Mouse (Mus musculus) hindbrain, embryonic 12.5 days (tissue): ENCODE data around the gene Zfp61. TPM values are rescaled to one million over a fixed set of nuclear protein-coding genes. Genes with fewer than 3 reads are reported as not detected.
"Not testable (repeated sequence)": the region's sequence is repeated elsewhere in the genome, so short reads cannot be mapped to it uniquely, and the experiment has no call there.

ENCODE experiments used
- ATAC-seq: fragments of 200-750 bp; cut with Nextera tagmentation; 2 replicates; pipeline ENCODE4 v1.8.0; 2017; ENCODE audit warnings: moderate TSS enrichment; ENCODE audit not compliant: low FRiP score
- H3K27ac ChIP-seq: fragments of 300-500 bp; sonication (generic); 2 replicates; pipeline ENCODE4 v1.5.1; 2016; ENCODE audit warnings: mild to moderate bottlenecking
- H3K27me3 ChIP-seq: fragments of 300-500 bp; sonication (generic); 2 replicates; pipeline ENCODE4 v1.6.1; 2016; ENCODE audit warnings: mild to moderate bottlenecking
- H3K36me3 ChIP-seq: fragments of 300-500 bp; sonication (generic); 2 replicates; pipeline ENCODE4 v1.6.1; 2016; ENCODE audit warnings: mild to moderate bottlenecking
- H3K4me1 ChIP-seq: fragments of 300-500 bp; sonication (generic); 2 replicates; pipeline ENCODE4 v1.6.1; 2016
- H3K4me2 ChIP-seq: fragments of 300-500 bp; sonication (generic); replicated peaks from 2 replicates; pipeline ENCODE4 v1.6.1; 2016; ENCODE audit warnings: mild to moderate bottlenecking
- H3K4me3 ChIP-seq: fragments of 300-500 bp; sonication (generic); 2 replicates; pipeline ENCODE4 v1.5.1; 2016; ENCODE audit warnings: mild to moderate bottlenecking
- H3K9ac ChIP-seq: fragments of 300-500 bp; sonication (generic); 2 replicates; pipeline ENCODE4 v1.6.1; 2016; ENCODE audit warnings: mild to moderate bottlenecking, moderate library complexity
- H3K9me3 ChIP-seq: fragments of 300-500 bp; sonication (generic); replicated peaks from 2 replicates; pipeline ENCODE4 v1.6.1; 2016; ENCODE audit warnings: mild to moderate bottlenecking
- WGBS: fragments of 180-500 bp; shearing (Covaris S2); methylation state at CpG from one replicate; pipeline ENCODE4 v1.1.7; 2016; 5-methylcytosine and 5-hydroxymethylcytosine counted together
- polyA plus RNA-seq: library from polyadenylated mRNA; unstranded; fragments of >200 nt; fragmentation: Nextera tagmentation; extraction: Ambion mirVana; gene quantifications from 2 replicates; pipeline ENCODE4 v1.2.1, GENCODE M21; 2016

The Zfp61 gene
- polyA plus RNA-seq, 1 experiment from 2014 or later: 45.0 TPM

DNA sequence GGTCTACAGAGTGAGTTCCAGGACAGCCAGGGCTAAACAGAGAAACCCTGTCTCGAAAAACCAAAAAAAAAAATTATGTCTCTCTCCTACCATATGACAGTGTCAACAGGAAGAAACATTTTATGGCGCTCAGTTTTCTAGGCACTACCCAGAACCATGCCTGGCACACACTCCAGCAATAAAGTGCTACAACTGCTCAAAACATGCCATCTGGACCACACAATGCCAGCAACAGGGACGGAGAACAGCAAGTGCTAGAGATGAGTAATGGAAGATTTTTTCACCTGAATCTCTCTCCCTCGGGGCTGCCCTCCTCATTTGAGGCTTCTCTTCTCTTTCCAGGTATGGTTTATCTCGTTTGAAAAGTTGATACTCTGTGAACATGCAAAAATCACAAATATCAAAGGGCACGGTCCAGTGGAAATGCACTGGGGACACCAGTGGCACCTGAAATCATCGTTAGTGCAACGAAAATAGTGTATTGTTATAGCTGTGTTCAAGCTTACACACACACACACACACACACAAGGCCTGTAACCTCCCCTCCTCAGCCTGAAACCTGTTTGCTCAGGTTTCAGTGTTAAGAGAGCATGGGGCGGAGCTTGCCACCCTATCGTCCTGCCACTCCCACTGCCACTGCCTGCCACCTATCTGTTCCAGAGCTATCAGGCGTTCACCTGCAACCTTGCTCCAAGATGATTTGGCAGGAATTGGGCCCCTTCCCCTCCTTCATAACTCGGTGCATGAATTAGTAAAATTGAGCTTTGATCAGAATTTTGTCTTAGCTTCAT is 7.8 kb downstream of the Zfp61 start:
- H3K27ac ChIP-seq: no peak overlapping the region
- H3K27me3 ChIP-seq: no peaks in the 10 kb centered on the region
- 0 out of 2 replicates have a peak, but pooled peaks cover 3% of the 10 kb centered on the region for H3K9me3 ChIP-seq
- no peak for ATAC-seq
- H3K4me2 ChIP-seq: no peak overlapping the region
- 87% methylated on average over 12 of the region's 12 CpGs for WGBS
- peaks cover 6% of the 10 kb centered on the region for H3K4me1 ChIP-seq
- no peak overlapping the region for H3K9ac ChIP-seq
- H3K4me3 ChIP-seq: no peak overlapping the region
- peaks cover 90% of the 10 kb centered on the region for H3K36me3 ChIP-seq

GRCm38 (mm10) chr7:24291387-24292090 is 9.5 kb downstream of the Zfp61 start:
- no peaks in the 10 kb centered on the region for H3K9me3 ChIP-seq
- no peak overlapping the region for H3K4me2 ChIP-seq
- WGBS: 89% methylated on average over 27 of the region's 27 CpGs
- H3K4me1 ChIP-seq: no peaks in the 10 kb centered on the region
- H3K4me3 ChIP-seq: no peak overlapping the region
- peaks cover 94% of the 10 kb centered on the region for H3K36me3 ChIP-seq
- no peak overlapping the region for H3K9ac ChIP-seq
- no peaks in the 10 kb centered on the region for H3K27me3 ChIP-seq
- no peak for ATAC-seq
- no peak overlapping the region for H3K27ac ChIP-seq

DNA sequence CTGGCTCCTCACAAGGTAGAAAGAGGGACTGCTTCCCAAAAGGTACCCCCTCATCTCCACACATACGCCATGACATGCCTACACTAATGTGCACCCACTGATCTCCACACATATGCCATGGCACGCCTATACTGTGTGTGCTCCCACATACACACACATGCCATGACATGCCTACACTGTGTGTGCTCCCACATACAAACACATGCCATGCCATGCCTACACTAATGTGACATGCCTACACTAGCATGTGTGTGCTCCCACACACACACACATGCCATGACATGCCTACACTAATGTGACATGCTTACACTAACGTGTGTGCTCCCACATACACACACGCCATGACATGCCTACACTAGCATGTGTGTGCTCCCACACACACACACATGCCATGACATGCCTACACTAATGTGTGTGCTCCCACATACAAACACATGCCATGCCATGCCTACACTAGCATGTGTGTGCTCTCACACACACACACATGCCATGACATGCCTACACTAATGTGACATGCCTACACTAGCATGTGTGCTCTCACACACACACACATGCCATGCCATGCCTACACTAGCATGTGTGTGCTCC is 10.8 kb downstream of the Zfp61 start:
- no peak for ATAC-seq
- Histone ChIP-seq H3K9ac (no peak overlapping the region), H3K4me2 (no peak overlapping the region), H3K9me3 (no peaks in the 10 kb centered on the region), H3K4me1 (no peaks in the 10 kb centered on the region), H3K27me3 (no peaks in the 10 kb centered on the region), H3K4me3 (no peak overlapping the region), H3K27ac (no peak overlapping the region), H3K36me3 (peaks cover 80% of the 10 kb centered on the region)
- 95% methylated on average over 4 of the region's 4 CpGs for WGBS

DNA sequence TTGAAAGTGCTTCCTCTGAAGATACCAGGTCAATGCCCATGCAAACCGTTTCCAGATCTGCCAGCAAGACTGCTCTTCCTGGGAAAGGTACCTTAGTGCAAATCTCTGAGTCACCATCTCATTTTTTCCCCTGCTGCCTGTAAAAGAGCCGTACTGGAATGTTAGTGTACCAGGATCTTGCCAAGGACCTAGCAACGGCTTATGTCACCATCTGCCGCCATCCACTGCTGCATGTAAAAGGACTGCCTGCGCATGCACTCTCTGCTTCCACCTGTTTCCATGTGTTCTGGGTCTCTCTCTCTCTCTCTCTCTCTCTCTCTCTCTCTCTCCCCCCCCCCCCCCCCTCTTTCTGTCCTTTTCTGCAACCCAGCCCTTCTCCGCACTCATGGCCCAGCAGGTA is 12.5 kb downstream of the Zfp61 start:
- H3K9ac ChIP-seq: no peak overlapping the region
- H3K9me3 ChIP-seq: no peaks in the 10 kb centered on the region
- no peak for ATAC-seq
- H3K4me2 ChIP-seq: no peak overlapping the region
- WGBS: 87% methylated on average over 6 of the region's 6 CpGs
- no peak overlapping the region for H3K27ac ChIP-seq
- H3K4me3 ChIP-seq: no peak overlapping the region
- H3K27me3 ChIP-seq: no peaks in the 10 kb centered on the region
- peaks cover 64% of the 10 kb centered on the region for H3K36me3 ChIP-seq
- H3K4me1 ChIP-seq: no peaks in the 10 kb centered on the region

- no peaks in the 10 kb centered on the region for H3K27me3 ChIP-seq
- H3K9me3 ChIP-seq: no peaks in the 10 kb centered on the region
- no peaks in the 10 kb centered on the region for H3K4me1 ChIP-seq
- H3K36me3 ChIP-seq: peaks cover 55% of the 10 kb centered on the region
- no peak overlapping the region for H3K4me3 ChIP-seq
- no peak overlapping the region for H3K27ac ChIP-seq
- H3K9ac ChIP-seq: no peak overlapping the region
- no peak for ATAC-seq
- 81% methylated on average over 5 of the region's 5 CpGs for WGBS
- H3K4me2 ChIP-seq: no peak overlapping the region
Observed at GRCm38 (mm10) chr7:24287670-24288069, 13.4 kb downstream of the Zfp61 start.

GRCm38 (mm10) chr7:24286916-24287315 is 14.1 kb downstream of the Zfp61 start:
- Histone ChIP-seq H3K36me3 (peaks cover 48% of the 10 kb centered on the region), H3K27me3 (no peaks in the 10 kb centered on the region), H3K27ac (no peak overlapping the region), H3K9me3 (no peaks in the 10 kb centered on the region), H3K9ac (no peak overlapping the region), H3K4me1 (no peaks in the 10 kb centered on the region), H3K4me3 (no peak overlapping the region), H3K4me2 (no peak overlapping the region)
- ATAC-seq: no peak
- WGBS: 75% methylated on average over 4 of the region's 4 CpGs

GRCm38 (mm10) chr7:24286090-24286489 is 14.9 kb downstream of the Zfp61 start:
- no peak overlapping the region for H3K27ac ChIP-seq
- no peak for ATAC-seq
- no peak overlapping the region for H3K9ac ChIP-seq
- 48% methylated on average over 4 of the region's 4 CpGs for WGBS
- H3K9me3 ChIP-seq: no peaks in the 10 kb centered on the region
- H3K36me3 ChIP-seq: peaks cover 39% of the 10 kb centered on the region
- no peak overlapping the region for H3K4me3 ChIP-seq
- no peaks in the 10 kb centered on the region for H3K4me1 ChIP-seq
- no peaks in the 10 kb centered on the region for H3K27me3 ChIP-seq
- H3K4me2 ChIP-seq: no peak overlapping the region

- Histone ChIP-seq H3K9me3 (no peaks in the 10 kb centered on the region), H3K27ac (no peak overlapping the region), H3K9ac (no peak overlapping the region), H3K27me3 (no peaks in the 10 kb centered on the region), H3K36me3 (peaks cover 16% of the 10 kb centered on the region), H3K4me2 (no peak overlapping the region), H3K4me3 (no peak overlapping the region), H3K4me1 (no peaks in the 10 kb centered on the region)
- WGBS: 57% methylated on average over 4 of the region's 4 CpGs
- ATAC-seq: no peak
Observed at GRCm38 (mm10) chr7:24280858-24281145, 20.2 kb downstream of the Zfp61 start.

GRCm38 (mm10) chr7:24280031-24280857 is 20.8 kb downstream of the Zfp61 start:
- Histone ChIP-seq H3K9ac (no peak overlapping the region), H3K36me3 (peaks cover 21% of the 10 kb centered on the region), H3K4me3 (no peak overlapping the region), H3K27ac (no peak overlapping the region), H3K9me3 (no peaks in the 10 kb centered on the region), H3K4me2 (no peak overlapping the region), H3K4me1 (no peaks in the 10 kb centered on the region), H3K27me3 (no peaks in the 10 kb centered on the region)
- no peak for ATAC-seq
- WGBS: 58% methylated on average over 10 of the region's 10 CpGs

- H3K4me2 ChIP-seq, H3K27ac ChIP-seq, ATAC-seq, H3K9ac ChIP-seq, H3K9me3 ChIP-seq, H3K27me3 ChIP-seq, H3K4me1 ChIP-seq, H3K4me3 ChIP-seq: not testable (repeated sequence)
- 88% methylated on average over 3 of the region's 3 CpGs for WGBS
- peaks cover 36% of the 10 kb centered on the region for H3K36me3 ChIP-seq
Observed at GRCm38 (mm10) chr7:24278771-24279170, 22.3 kb downstream of the Zfp61 start.

DNA sequence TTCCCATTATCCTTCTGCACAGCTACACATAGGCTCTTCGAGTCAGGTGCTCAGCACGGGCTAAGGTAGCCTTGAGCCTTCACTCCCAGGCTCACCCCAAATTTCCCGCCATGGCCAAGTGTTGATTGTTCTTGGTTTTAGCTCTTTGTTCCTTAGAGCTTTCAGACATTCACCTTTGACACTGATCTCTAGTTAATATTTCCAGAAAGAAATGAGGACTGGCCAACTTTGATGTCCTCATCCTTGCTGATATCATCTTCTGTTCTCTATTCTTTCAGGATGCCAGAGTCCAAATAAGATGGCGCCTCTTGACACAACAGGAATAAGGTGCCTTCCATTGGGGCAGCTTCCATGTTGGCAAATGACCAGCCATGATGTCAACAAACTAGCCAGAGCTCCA is 26.6 kb downstream of the Zfp61 start:
- 92% methylated on average over 4 of the region's 4 CpGs for WGBS

GRCm38 (mm10) chr7:24271191-24271590 is 29.8 kb downstream of the Zfp61 start:
- Histone ChIP-seq H3K4me1 (0 out of 2 replicates have a peak, but pooled peaks cover 5% of the 10 kb centered on the region), H3K4me3 (no peak overlapping the region), H3K36me3 (peaks cover 28% of the 10 kb centered on the region), H3K4me2 (no peak overlapping the region), H3K9ac (no peak overlapping the region), H3K27ac (no peak overlapping the region), H3K27me3 (no peaks in the 10 kb centered on the region), H3K9me3 (no peaks in the 10 kb centered on the region)
- WGBS: 92% methylated on average over 6 of the region's 6 CpGs
- ATAC-seq: no peak

More for the DNA sequence above, 26.6 kb downstream of the Zfp61 start:
- peaks cover 41% of the 10 kb centered on the region for H3K36me3 ChIP-seq
- ATAC-seq: no peak
- no peak overlapping the region for H3K4me2 ChIP-seq
- H3K9ac ChIP-seq: no peak overlapping the region
- H3K27me3 ChIP-seq: no peaks in the 10 kb centered on the region
- H3K27ac ChIP-seq: no peak overlapping the region
- H3K4me3 ChIP-seq: no peak overlapping the region
- H3K9me3 ChIP-seq: no peaks in the 10 kb centered on the region
- 0 out of 2 replicates have a peak, but pooled peaks cover 5% of the 10 kb centered on the region for H3K4me1 ChIP-seq
